Mouse (Mus musculus) gastrocnemius, postnatal 36 days (tissue): ENCODE data around the gene D430041D05Rik. TPM values are rescaled to one million over a fixed set of nuclear protein-coding genes. Genes with fewer than 3 reads are reported as not detected.

Source experiments
- DNase-seq, 2 experiments: peaks; one replicate each; pipeline ENCODE4 v3.0.0; 2022
- intact Hi-C: fragments of 180-260 bp; cut with DNase I; formaldehyde crosslinking; loops from one replicate; pipeline ENCODE4 v1.15.1; 2025
- total RNA-seq, 2 experiments: library from RNA; stranded (reverse); gene quantifications; 2 replicates each; pipeline ENCODE4 v1.2.3; 2021

Gene D430041D05Rik
- total RNA-seq, 2 experiments from 2014 or later = 0.94 to 1.6 TPM

DNA sequence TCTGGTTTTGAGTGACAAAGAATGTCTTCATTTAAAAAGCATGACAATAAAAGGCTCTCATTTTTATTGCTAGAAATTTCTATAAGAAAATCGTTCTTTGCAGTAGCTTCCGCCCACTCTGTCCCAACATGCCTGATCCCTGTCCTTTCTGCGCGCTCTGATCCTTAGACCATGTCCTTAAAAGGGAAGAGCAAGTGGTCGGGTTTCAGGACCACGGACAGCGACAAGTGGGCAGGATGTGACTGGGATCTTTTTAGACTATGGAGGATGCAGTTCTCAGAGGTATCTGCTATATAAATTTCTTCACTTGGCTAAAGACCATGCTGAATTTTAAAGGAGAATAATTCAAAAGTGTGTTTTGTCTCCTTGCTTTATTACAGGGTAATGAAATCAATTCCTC is 111.7 kb downstream of the D430041D05Rik start:
- intact Hi-C loops = no loop called here
- peak in 1 of 2 experiments; percentile 28 for DNase-seq

GRCm38 (mm10) chr2:104286821-104287220 is 124.0 kb downstream of the D430041D05Rik start:
- intact Hi-C loops = no loop called here

GRCm38 (mm10) chr2:104283401-104283955 is 127.3 kb downstream of the D430041D05Rik start:
- intact Hi-C loops = no loop called here
- DNase-seq = no peak

More at GRCm38 (mm10) chr2:104286821-104287220, 124.0 kb downstream of the D430041D05Rik start:
- no peak for DNase-seq

GRCm38 (mm10) chr2:104282835-104283234 is 128.0 kb downstream of the D430041D05Rik start:
- intact Hi-C loops = no loop called here
- DNase-seq = no peak

- no peak for DNase-seq
- intact Hi-C loops = no loop called here
Measured at GRCm38 (mm10) chr2:104267049-104267448, 143.8 kb downstream of the D430041D05Rik start.

- DNase-seq = no peak
- intact Hi-C loops = no loop called here
Measured at GRCm38 (mm10) chr2:104261741-104262067, 149.1 kb downstream of the D430041D05Rik start.

GRCm38 (mm10) chr2:104260920-104261740 is 149.7 kb downstream of the D430041D05Rik start:
- no peak for DNase-seq
- intact Hi-C loops = no loop called here

GRCm38 (mm10) chr2:104256585-104256984 is 154.2 kb downstream of the D430041D05Rik start:
- intact Hi-C loops = no loop called here
- DNase-seq = no peak

GRCm38 (mm10) chr2:104254944-104255343 is 155.9 kb downstream of the D430041D05Rik start:
- DNase-seq = no peak
- intact Hi-C loops = no loop called here

DNA sequence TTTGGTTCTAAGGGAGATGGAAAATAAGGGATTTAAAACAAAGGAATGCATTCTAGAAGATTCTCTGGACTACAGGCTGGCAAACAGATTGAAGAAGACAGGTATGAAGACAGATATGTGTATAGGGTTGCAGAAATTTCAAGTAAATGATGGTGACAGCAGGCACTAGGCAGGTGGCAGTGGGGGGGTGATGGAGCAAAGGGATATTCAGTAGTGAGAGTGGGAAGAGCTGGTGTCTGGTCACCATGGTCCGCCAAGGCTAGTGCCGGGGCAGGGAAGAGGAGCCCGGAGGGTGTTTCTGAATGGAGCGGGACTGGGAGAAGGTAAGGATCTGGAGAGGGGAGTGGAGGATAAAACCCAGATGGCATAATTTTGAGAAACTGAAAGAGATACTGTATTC is 157.5 kb downstream of the D430041D05Rik start:
- intact Hi-C loops = no loop called here
- no peak for DNase-seq

DNA sequence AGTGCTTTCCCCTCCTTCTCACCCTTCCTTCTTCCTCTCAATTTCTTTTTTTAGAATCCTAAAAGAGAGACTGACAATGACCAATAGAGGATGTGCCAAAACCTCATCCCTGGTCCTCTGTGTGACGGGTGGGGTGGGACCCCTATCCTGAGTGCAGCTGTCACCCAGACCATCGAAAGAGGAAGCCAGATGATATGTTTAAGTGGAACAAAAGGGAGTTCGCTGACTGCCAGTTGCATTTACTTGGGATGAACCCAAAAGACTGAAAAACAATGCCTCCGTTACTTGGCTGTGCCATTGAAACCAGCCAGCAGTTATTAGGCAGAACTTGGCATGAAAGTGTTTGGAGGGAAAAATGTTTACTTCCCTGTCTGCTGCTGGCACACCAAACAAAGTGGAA is 159.2 kb downstream of the D430041D05Rik start:
- intact Hi-C loops = no loop called here
- no peak for DNase-seq

- DNase-seq = no peak
- intact Hi-C loops = no loop called here
Measured at GRCm38 (mm10) chr2:104249856-104250255, 161.0 kb downstream of the D430041D05Rik start.

DNA sequence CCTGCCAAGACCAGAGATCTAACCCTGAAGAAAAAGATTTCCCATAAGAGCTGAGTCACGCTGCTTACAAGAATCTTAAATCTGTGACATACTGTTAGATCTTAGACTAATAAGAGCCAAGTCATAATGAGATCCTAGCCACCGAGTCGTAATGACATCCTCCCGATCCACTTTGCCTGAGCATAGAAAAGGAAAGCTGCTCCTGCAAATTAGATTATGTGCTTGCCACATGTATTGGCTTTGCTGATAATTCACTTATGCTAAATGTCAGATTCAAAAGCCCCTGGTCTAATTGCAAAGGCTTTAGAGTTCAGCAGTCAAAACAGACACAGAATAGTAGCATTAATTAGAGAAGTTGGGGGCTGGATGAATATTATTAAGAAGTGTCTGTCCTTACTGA is 164.0 kb downstream of the D430041D05Rik start:
- intact Hi-C loops = no loop called here
- no peak for DNase-seq

- intact Hi-C loops = no loop called here
- no peak for DNase-seq
Measured at GRCm38 (mm10) chr2:104242055-104242454, 168.8 kb downstream of the D430041D05Rik start.

DNA sequence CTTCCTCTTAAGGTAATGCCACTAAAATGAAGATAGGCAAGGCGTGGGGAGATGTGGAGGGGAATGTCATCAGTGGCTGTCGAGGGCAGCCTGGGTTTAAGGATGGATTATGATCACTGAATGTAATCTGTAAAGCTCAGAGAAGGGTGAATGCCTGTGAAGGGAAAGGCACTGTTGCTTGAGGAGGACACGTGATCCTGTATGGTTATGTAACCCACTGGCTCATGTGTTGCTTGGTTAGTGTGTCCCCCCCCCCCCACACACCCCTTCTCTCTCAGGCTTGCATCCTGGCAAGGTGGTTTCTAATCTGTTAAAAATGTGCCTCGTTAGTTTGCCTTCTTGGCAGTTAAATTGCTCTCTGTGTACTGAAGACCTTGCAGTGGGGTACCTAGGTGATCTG is 173.7 kb downstream of the D430041D05Rik start:
- no peak for DNase-seq
- intact Hi-C loops = no loop called here

DNA sequence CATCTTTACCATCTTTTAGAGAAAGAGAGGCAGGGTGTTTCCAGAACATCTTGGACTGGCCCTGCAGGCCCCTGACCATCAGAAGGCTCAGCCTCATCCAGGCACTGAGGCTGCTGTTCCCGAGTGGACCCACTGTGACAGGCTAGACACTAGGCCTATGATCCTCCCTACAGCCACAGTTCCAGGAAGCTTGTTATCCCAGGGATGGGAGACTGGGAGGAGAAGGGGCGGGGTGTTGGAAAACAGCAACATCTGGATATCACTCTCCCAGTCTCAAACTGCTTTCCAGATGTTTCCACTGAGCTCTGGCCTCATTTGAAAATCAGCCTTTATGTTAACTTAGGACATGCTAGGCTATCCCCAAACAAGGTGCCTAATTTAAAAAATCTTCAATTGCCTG is 180.4 kb downstream of the D430041D05Rik start:
- intact Hi-C loops = no loop called here
- DNase-seq = peak in 1 of 2 experiments; percentile 23

- intact Hi-C loops = no loop called here
- DNase-seq = no peak
Measured at GRCm38 (mm10) chr2:104226057-104226456, 184.8 kb downstream of the D430041D05Rik start.

- intact Hi-C loops = no loop called here
- DNase-seq = no peak
Measured at GRCm38 (mm10) chr2:104219733-104220391, 191.0 kb downstream of the D430041D05Rik start.

- DNase-seq = no peak
- intact Hi-C loops = no loop called here
Measured at GRCm38 (mm10) chr2:104218588-104219065, 192.2 kb downstream of the D430041D05Rik start.

DNA sequence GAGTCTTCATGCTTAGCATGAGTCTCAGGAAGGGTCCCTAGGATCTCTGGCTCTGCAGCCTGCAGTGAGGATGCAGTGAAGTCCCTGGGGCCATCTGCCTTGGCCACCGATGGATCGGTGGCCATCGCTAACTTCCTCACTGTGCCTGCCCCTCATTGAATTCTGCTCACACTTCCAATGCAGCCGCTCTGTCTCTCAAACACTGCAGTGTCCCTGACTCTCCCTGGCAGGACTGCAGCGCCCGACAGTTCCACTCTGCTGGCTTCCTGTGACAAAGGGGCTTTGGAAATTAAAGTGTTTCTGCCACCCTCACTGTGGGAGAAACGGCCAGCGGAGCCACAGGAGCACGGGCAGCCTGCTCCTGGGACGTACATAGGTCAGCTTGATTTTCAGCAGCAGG is 192.7 kb downstream of the D430041D05Rik start:
- intact Hi-C loops = no loop called here
- DNase-seq = no peak

DNA sequence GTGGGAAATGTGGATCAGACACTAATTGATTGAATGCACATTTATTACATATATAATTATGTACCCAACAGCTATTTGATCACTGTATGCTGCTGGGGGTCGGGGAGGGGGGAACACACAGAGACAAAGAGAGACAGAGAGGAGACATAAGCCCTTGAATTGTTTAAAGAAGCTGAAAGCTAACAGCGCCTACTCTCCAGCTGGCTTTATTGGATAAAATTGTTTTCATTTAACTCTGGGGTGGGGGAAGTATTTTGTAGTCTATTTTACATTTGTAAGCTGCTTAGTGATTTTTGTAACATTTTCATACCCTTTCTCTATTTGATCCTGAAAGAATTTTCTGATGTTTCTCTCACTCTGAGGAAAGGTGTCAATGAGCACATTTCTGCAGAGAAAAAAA is 201.4 kb downstream of the D430041D05Rik start:
- no peak for DNase-seq
- intact Hi-C loops = no loop called here

DNA sequence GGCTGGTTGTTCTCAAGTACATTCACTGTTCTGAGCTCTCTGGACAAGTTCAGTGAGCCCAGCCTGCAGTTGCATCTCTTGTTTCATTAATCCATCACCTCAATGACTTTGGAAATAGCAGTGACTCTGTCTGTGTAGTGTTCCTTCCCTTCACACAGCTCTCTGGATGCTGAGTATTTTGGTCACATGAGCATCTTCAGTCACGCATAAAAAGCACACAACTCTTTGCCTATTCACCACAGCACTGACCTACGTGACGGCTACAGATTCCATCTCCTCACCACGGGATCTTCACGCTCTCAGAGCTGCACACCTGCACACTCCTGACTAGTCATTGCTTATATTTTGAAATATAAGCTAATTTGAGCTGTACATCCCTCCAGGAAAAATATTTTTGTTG is 202.4 kb downstream of the D430041D05Rik start:
- DNase-seq = no peak
- intact Hi-C loops = no loop called here
